Mouse (Mus musculus): ENCODE data around the gene Prl7b1. TPM values are rescaled to one million over a fixed set of nuclear protein-coding genes. Genes with fewer than 3 reads are reported as not detected.

Gene Prl7b1
- polyA plus RNA-seq (2014; fragmentation: Illumina TruSeq; extraction: RNeasy Lipid Tissue Mini Kit (QIAGEN cat#74804); ENCODE audit: low read depth, low replicate concordance): not detected

GRCm38 (mm10) chr13:27610482-27610881, at the start of gene Prl7b1:
Gene Prl7b1 (minus strand): TSS chr13:27610582.

DNA sequence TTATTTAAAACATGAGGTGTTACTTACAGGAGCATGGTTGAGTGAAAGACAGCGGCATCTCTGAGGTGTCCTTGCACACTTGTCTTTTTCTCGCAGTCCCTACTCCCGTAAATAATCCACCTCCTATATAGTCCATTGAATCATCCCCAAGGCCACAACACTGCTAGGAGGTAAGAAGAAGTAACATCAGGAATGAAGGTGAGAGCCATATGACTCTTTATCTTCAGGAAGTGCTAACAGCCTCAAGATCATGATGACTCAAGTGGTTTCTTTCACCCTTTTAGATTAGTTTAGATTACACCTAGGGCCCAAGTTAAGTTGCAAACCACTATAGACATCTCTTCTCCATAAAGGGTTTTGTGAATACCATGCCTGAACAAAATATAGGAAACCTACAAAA, 32.0 kb upstream of the Prl7b1 start, which contains the start of gene Prl7a1:
Prl7a1 (minus strand) TSS at position 101 of the 400 bp plus-strand sequence.

DNA sequence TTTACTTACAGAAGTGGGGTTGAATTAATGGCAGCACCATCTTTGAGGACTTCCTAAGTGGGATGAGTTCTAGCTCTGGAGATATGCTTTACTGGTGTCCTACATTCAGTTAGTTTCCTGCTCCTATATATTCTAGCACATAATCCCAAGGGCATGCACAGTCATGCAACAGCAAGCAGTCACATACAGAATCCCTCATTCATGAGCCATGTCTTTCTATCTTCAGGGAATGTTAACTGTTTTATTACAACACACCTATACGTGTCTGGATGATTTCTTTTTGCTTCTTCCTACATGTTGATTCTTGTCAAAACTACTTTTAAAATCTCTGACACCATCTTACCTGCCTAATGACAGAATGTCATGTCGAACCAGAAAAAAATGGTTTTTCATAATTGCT, 28.3 kb downstream of the Prl7b1 start, which contains the start of gene Prl8a1:
Prl8a1 (minus strand) TSS at position 101 of the 400 bp plus-strand sequence.

DNA sequence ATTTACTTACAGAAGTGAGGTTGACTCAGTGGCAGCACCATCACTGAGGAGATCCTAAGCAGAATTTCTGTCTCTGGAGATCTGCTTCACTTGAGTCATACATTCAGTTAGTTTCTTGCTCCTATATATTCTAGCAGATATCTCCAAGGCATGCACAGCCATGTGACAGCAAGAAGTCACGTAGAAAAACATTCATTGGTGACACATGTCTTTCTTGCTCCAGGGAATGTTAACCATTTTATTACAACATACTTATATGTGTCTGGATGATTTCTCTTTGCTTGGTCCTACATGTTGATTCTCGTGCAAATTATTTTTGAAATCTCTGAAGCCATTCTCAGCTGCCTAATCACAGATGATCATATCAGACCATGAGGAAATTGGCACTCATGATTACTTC, 45.9 kb downstream of the Prl7b1 start, which contains the start of gene Prl8a9:
Prl8a9 (minus strand) TSS at position 101 of the 400 bp plus-strand sequence.

Other genes with a start within 250 kb of the Prl7b1 start
- not detected for gene Prl2b1, start 219.7 kb downstream of the Prl7b1 start, polyA plus RNA-seq (2014; fragmentation: Illumina TruSeq; extraction: RNeasy Lipid Tissue Mini Kit (QIAGEN cat#74804); ENCODE audit: low read depth, low replicate concordance)
- gene Prl8a6, start 171.9 kb downstream of the Prl7b1 start, polyA plus RNA-seq (2014; fragmentation: Illumina TruSeq; extraction: RNeasy Lipid Tissue Mini Kit (QIAGEN cat#74804); ENCODE audit: low read depth, low replicate concordance): not detected
- gene Prl8a8, start 97.4 kb downstream of the Prl7b1 start, polyA plus RNA-seq (2014; fragmentation: Illumina TruSeq; extraction: RNeasy Lipid Tissue Mini Kit (QIAGEN cat#74804); ENCODE audit: low read depth, low replicate concordance): not detected
- gene Prl8a9, start 46.0 kb downstream of the Prl7b1 start, polyA plus RNA-seq (2014; fragmentation: Illumina TruSeq; extraction: RNeasy Lipid Tissue Mini Kit (QIAGEN cat#74804); ENCODE audit: low read depth, low replicate concordance): not detected
- gene Prl8a1, start 28.4 kb downstream of the Prl7b1 start, polyA plus RNA-seq (2014; fragmentation: Illumina TruSeq; extraction: RNeasy Lipid Tissue Mini Kit (QIAGEN cat#74804); ENCODE audit: low read depth, low replicate concordance): not detected
- not detected for gene Prl7a1, start 31.9 kb upstream of the Prl7b1 start, polyA plus RNA-seq (2014; fragmentation: Illumina TruSeq; extraction: RNeasy Lipid Tissue Mini Kit (QIAGEN cat#74804); ENCODE audit: low read depth, low replicate concordance)
- gene Prl7a2, start 57.5 kb upstream of the Prl7b1 start, polyA plus RNA-seq (2014; fragmentation: Illumina TruSeq; extraction: RNeasy Lipid Tissue Mini Kit (QIAGEN cat#74804); ENCODE audit: low read depth, low replicate concordance): not detected
- gene Prl7d1, start 106.2 kb upstream of the Prl7b1 start, polyA plus RNA-seq (2014; fragmentation: Illumina TruSeq; extraction: RNeasy Lipid Tissue Mini Kit (QIAGEN cat#74804); ENCODE audit: low read depth, low replicate concordance): not detected
- not detected for gene Prl7c1, start 170.2 kb upstream of the Prl7b1 start, polyA plus RNA-seq (2014; fragmentation: Illumina TruSeq; extraction: RNeasy Lipid Tissue Mini Kit (QIAGEN cat#74804); ENCODE audit: low read depth, low replicate concordance)
- gene Prl2a1, start 191.1 kb upstream of the Prl7b1 start, polyA plus RNA-seq (2014; fragmentation: Illumina TruSeq; extraction: RNeasy Lipid Tissue Mini Kit (QIAGEN cat#74804); ENCODE audit: low read depth, low replicate concordance): not detected
- gene Prl2c1, start 238.8 kb upstream of the Prl7b1 start, polyA plus RNA-seq (2014; fragmentation: Illumina TruSeq; extraction: RNeasy Lipid Tissue Mini Kit (QIAGEN cat#74804); ENCODE audit: low read depth, low replicate concordance): not detected